Mouse (Mus musculus) limb, embryonic 11.5 days (tissue): ENCODE results near the gene Micu1. TPM values are rescaled to one million over a fixed set of nuclear protein-coding genes. Genes with fewer than 3 reads are reported as not detected.

ENCODE experiments used
- ATAC-seq: fragments of 200-750 bp; cut with Nextera tagmentation; 2 replicates; pipeline ENCODE4 v1.8.0; 2017; ENCODE audit warnings: low read depth; ENCODE audit not compliant: insufficient number of reproducible peaks, low FRiP score, low TSS enrichment
- DNase-seq: peaks from one replicate; pipeline ENCODE4 v3.0.0-alpha.2; 2015; ENCODE audit warnings: low spot score
- H3K27ac ChIP-seq: fragments of 300-500 bp; sonication (generic); replicated peaks from 2 replicates; pipeline ENCODE4 v1.5.1; 2014; ENCODE audit warnings: low read depth, mild to moderate bottlenecking, low read length
- H3K27me3 ChIP-seq: fragments of 300-500 bp; sonication (generic); 2 replicates; pipeline ENCODE4 v1.6.1; 2014; ENCODE audit warnings: mild to moderate bottlenecking, low read length, mixed read lengths; ENCODE audit not compliant: control insufficient read depth, insufficient read depth
- H3K36me3 ChIP-seq: fragments of 300-500 bp; sonication (generic); 2 replicates; pipeline ENCODE4 v1.6.1; 2014; ENCODE audit warnings: mild to moderate bottlenecking, low read length, moderate library complexity, mixed read lengths; ENCODE audit not compliant: control insufficient read depth, insufficient read depth
- H3K4me1 ChIP-seq: fragments of 300-500 bp; sonication (generic); 2 replicates; pipeline ENCODE4 v1.6.1; 2014; ENCODE audit warnings: low read length, mixed read lengths; ENCODE audit not compliant: control insufficient read depth, insufficient read depth
- H3K4me2 ChIP-seq: fragments of 300-500 bp; sonication (generic); 2 replicates; pipeline ENCODE4 v1.6.1; 2014; ENCODE audit warnings: low read depth, mild to moderate bottlenecking, moderate library complexity; ENCODE audit not compliant: severe bottlenecking
- H3K4me3 ChIP-seq: fragments of 300-500 bp; sonication (generic); 2 replicates; pipeline ENCODE4 v1.5.1; 2014; ENCODE audit warnings: low read depth, low read length
- H3K9ac ChIP-seq: fragments of 300-500 bp; sonication (generic); 2 replicates; pipeline ENCODE4 v1.6.1; 2014; ENCODE audit warnings: mild to moderate bottlenecking, low read length
- H3K9me3 ChIP-seq: fragments of 300-500 bp; sonication (generic); 2 replicates; pipeline ENCODE4 v1.6.1; 2016; ENCODE audit warnings: low read length; ENCODE audit not compliant: control insufficient read depth
- WGBS: fragments of 180-500 bp; shearing (Covaris S2); extraction: QIAGEN DNeasy Blood & Tissue Kit; methylation state at CpG from one replicate; pipeline ENCODE4 v1.1.7; 2014; 5-methylcytosine and 5-hydroxymethylcytosine counted together
- polyA plus RNA-seq: library from polyadenylated mRNA; unstranded; fragments of >200 nt; fragmentation: Nextera tagmentation; extraction: Ambion mirVana; gene quantifications from 2 replicates; pipeline ENCODE4 v1.2.1, GENCODE M21; 2014

Gene Micu1
- polyA plus RNA-seq, 1 experiment from 2014 or later: 50.4 TPM

DNA sequence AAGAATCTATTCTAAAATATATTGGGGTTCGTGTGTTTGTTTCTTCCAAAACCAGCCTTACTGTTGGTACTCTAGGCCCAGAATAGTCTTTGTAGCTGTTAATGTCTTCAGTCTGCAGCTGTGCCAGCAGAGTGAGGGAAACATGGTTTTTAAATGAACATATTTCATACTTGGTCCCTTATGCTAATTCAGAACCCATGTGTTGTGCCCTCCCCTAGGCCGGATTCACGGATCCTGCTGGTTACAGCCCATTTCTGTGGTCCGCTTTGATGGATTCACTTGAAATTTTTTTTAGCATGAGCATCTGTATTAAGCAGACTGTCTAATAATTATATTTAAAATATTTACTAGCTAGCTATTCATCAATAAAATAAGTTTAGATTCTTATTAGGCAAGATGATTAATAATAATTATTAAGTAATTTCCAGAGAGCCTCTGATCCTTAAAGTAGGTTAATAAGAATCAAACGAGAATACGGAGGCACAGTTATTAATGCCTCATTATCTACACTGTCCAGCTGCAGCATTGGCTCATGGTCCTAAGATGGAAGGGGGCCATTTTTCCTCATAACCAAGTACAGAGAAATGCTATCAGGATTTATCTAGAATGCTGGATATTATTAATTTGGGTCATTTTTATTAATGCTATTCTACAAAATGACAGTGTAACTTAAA lies 69.2 kb downstream of the Micu1 start:
- H3K36me3 ChIP-seq: no peaks in the 10 kb centered on the region
- no peak for ATAC-seq
- H3K4me2 ChIP-seq: no peak overlapping the region
- no peaks in the 10 kb centered on the region for H3K9me3 ChIP-seq
- no peak overlapping the region for H3K27ac ChIP-seq
- no peaks in the 10 kb centered on the region for H3K27me3 ChIP-seq
- H3K4me3 ChIP-seq: no peak overlapping the region
- DNase-seq: no peak
- H3K9ac ChIP-seq: no peak overlapping the region
- no peaks in the 10 kb centered on the region for H3K4me1 ChIP-seq
- WGBS: 89% methylated on average over 6 of the region's 6 CpGs

DNA sequence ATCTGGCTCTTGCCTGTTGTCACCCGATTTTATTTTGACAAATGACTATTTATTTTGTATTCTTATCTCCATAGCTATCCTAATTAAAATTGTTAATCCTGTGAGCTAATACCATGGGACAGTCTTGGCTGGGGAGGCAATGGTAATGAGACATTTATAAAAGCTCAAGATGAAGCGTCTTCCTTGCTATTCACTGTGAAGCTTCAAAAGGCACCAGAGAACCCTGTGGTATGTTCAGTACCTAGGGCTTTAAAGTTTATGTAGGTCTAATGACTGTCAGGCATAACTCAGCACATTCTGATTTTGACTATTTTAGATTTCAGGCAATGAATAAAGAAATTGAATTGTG lies 69.7 kb downstream of the Micu1 start:
- Histone ChIP-seq H3K36me3 (no peaks in the 10 kb centered on the region), H3K9me3 (no peaks in the 10 kb centered on the region), H3K4me3 (no peak overlapping the region), H3K27ac (no peak overlapping the region), H3K9ac (no peak overlapping the region), H3K27me3 (no peaks in the 10 kb centered on the region), H3K4me2 (no peak overlapping the region), H3K4me1 (no peaks in the 10 kb centered on the region)
- ATAC-seq (no peak), DNase-seq (no peak)
- 93% methylated on average over 2 of the region's 2 CpGs for WGBS

DNA sequence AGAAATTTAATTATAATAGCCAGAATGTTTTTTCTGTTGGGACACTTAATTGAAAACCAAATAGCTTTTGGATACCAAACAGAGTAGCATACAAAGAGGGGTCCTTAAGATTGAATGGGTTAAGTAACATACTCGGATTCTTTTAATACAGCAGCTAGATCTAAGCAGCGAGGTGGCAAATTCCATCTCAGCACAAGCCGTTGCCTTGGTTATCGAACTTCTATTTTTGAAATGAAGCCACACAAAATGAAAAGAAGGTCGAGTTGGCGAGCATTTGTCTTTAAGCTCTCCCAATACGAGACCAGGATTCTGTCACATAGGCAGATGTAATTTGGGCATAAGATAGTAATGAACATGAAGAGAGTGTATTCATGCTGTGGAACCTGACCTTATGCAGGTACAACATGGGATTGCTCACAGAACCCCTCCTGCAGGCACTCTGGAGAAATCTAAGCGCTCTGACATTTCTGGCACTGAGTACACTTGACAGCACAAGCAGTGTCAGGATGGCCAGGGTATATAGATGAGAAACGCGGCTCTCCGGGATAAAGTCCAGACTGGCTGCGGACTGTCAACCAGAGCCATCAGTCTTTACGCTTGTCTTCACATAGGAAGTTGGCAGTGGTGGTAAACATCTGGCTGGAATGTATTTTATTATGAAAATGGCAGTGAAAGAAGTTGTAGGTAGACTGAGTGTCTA lies 71.3 kb downstream of the Micu1 start:
- Histone ChIP-seq H3K9ac (no peak overlapping the region), H3K9me3 (no peaks in the 10 kb centered on the region), H3K4me3 (no peak overlapping the region), H3K27me3 (no peaks in the 10 kb centered on the region), H3K36me3 (no peaks in the 10 kb centered on the region), H3K27ac (no peak overlapping the region), H3K4me1 (no peaks in the 10 kb centered on the region), H3K4me2 (no peak overlapping the region)
- WGBS: 89% methylated on average over 13 of the region's 13 CpGs
- no peak for DNase-seq
- ATAC-seq: no peak

DNA sequence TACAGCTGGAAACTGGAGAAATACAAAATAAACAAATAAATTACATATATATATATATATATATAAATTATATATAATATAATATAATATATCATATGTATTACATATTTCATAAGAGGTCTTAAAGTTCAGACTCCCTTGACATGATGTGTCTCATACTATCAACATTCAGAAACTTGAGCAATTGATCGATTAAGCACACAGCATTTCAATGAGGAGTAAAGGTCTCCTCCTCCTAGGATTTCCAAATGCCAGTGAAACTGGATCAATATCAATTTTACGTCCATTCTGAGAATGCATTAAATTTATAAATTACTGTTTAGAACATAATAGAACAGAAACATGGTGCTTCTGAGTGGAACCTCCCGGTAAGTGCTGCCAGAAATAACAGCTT lies 71.9 kb downstream of the Micu1 start:
- no peak for ATAC-seq
- WGBS: 91% methylated on average over 3 of the region's 3 CpGs
- no peak for DNase-seq
- H3K4me3 ChIP-seq: no peak overlapping the region
- no peak overlapping the region for H3K4me2 ChIP-seq
- H3K4me1 ChIP-seq: no peaks in the 10 kb centered on the region
- no peaks in the 10 kb centered on the region for H3K36me3 ChIP-seq
- no peak overlapping the region for H3K9ac ChIP-seq
- no peak overlapping the region for H3K27ac ChIP-seq
- H3K9me3 ChIP-seq: no peaks in the 10 kb centered on the region
- H3K27me3 ChIP-seq: no peaks in the 10 kb centered on the region

DNA sequence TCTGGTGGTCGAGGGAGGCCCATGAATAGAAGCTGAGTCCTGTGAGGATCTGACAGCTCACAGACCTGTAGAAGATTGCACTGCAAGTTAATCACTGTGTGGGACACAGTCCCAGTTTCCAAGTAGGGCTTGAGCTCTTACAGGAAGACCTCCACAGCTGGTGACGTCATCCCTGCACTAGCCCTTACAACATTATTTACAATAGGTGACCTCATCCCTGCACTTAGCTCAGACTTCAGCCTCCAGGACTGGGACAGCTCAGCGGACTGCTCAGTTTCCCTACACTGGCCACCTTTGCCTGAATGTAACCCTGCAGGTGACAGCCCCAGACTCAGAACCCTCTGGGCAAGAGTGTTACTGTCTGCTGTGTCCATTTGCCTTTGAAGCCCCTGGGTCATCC lies 75.0 kb downstream of the Micu1 start:
- Histone ChIP-seq H3K27me3 (no peaks in the 10 kb centered on the region), H3K9me3 (no peaks in the 10 kb centered on the region), H3K4me1 (no peaks in the 10 kb centered on the region), H3K9ac (no peak overlapping the region), H3K4me3 (no peak overlapping the region), H3K36me3 (no peaks in the 10 kb centered on the region), H3K4me2 (no peak overlapping the region), H3K27ac (no peak overlapping the region)
- ATAC-seq (no peak), DNase-seq (no peak)
- WGBS: 67% methylated on average over 3 of the region's 3 CpGs

DNA sequence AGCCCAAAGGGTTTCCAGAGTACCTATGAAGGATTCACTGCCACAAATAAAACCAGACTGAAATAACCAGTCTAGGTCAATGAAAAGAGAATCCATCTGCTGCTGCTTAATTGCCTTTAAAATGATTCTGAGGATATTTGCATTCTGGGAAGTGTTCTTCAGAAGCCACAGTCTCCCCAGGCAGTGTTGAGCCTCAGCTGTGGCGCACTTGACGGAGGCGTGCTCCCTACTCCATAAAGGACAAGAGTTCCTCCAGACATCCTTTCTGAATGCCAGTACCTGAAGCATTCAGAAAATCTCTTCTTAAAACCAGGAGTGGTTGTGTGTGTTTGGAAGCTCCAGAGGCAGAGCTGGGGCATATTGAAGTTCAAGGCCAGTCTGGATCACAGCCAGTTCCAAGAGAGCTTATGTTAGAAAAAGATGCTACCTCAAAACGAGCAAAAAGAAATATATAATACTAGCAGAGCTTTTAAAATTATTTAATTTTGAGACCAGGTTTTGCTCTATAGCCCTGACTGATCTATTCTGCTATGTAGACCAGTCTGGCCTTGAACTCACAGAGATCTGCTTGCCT lies 75.9 kb downstream of the Micu1 start:
- H3K4me3 ChIP-seq: no peak overlapping the region
- WGBS: 85% methylated on average over 4 of the region's 4 CpGs
- H3K27me3 ChIP-seq: no peaks in the 10 kb centered on the region
- no peaks in the 10 kb centered on the region for H3K36me3 ChIP-seq
- H3K4me2 ChIP-seq: no peak overlapping the region
- no peak for DNase-seq
- H3K9me3 ChIP-seq: no peaks in the 10 kb centered on the region
- no peaks in the 10 kb centered on the region for H3K4me1 ChIP-seq
- no peak overlapping the region for H3K9ac ChIP-seq
- ATAC-seq: no peak
- no peak overlapping the region for H3K27ac ChIP-seq

DNA sequence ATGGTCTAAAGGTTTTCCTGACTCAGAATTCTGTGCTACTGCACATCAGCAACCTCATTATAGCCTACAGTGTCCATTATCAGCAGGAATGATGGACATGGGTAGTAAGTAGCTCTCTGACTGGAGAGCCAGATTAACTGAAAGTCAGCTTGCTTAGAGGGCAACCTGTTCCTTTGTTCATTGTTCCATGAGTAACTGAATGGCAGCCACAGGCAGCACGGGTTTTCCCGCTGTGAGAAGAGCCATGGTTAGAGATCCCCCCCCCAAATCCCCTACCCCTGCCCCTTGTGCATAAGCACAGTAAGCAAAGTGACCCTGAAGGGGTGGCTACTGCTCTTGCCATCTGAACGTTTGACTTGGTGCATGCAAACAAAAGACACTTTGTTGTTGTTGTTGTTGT lies 78.4 kb downstream of the Micu1 start:
- no peak overlapping the region for H3K9ac ChIP-seq
- H3K4me3 ChIP-seq: no peak overlapping the region
- H3K4me2 ChIP-seq: no peak overlapping the region
- H3K27ac ChIP-seq: no peak overlapping the region
- no peaks in the 10 kb centered on the region for H3K27me3 ChIP-seq
- DNase-seq (no peak), ATAC-seq (no peak)
- H3K9me3 ChIP-seq: no peaks in the 10 kb centered on the region
- peaks cover 7% of the 10 kb centered on the region for H3K4me1 ChIP-seq
- WGBS: 55% methylated on average over 3 of the region's 3 CpGs
- H3K36me3 ChIP-seq: no peaks in the 10 kb centered on the region

DNA sequence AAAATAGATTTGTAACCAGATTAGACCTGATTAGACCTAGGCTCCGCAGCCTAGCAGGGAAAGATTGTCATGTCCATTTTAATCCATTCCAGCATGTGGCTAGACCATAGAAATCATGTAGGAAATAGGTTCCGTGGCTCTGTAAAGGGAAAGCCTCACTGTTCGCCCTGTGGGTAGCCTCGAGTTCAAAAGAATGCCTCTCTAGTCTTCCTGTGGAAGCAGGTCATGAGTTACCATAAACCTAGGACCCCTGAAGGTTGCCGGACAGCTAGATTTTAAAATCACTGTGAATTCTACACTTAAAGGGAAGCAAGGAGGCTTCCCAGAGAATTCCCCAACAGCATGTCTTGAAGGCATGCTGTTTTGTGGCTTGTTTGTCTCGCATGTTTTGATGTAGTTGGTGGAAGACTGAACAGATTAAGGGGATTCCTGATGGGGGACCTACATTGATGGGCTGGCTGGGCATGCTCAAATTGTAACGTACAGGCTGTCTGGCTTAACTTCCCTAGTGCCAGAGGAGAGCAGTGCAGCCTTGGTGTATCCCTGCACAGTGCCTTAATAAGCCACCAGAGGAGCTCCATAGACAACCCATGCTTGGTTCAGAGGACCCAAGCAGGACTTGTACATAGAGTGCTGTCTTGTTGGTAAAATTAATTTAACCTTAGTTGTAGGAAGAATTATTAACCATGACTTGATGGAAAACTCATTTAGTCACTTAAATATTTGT lies 79.1 kb downstream of the Micu1 start:
- no peak overlapping the region for H3K27ac ChIP-seq
- no peak overlapping the region for H3K9ac ChIP-seq
- no peak overlapping the region for H3K4me3 ChIP-seq
- no peaks in the 10 kb centered on the region for H3K9me3 ChIP-seq
- ATAC-seq (no peak), DNase-seq (no peak)
- WGBS: 58% methylated on average over 7 of the region's 7 CpGs
- peaks cover 10% of the 10 kb centered on the region for H3K4me1 ChIP-seq
- H3K27me3 ChIP-seq: no peaks in the 10 kb centered on the region
- no peak overlapping the region for H3K4me2 ChIP-seq
- H3K36me3 ChIP-seq: no peaks in the 10 kb centered on the region
